Mouse (Mus musculus) embryonic facial prominence, embryonic 10.5 days (tissue): ENCODE measurements around the gene Ptpro. TPM values are rescaled to one million over a fixed set of nuclear protein-coding genes. Genes with fewer than 3 reads are reported as not detected.

ENCODE experiments used
- DNase-seq: peaks from one replicate; pipeline ENCODE4 v3.0.0-alpha.2; 2017; ENCODE audit warnings: low spot score
- H3K27ac ChIP-seq: fragments of 300-500 bp; sonication (generic); replicated peaks from 2 replicates; pipeline ENCODE4 v1.5.1; 2016; ENCODE audit warnings: mild to moderate bottlenecking
- H3K27me3 ChIP-seq: fragments of 300-500 bp; sonication (generic); replicated peaks from 2 replicates; pipeline ENCODE4 v1.6.1; 2016; ENCODE audit warnings: low read depth, mild to moderate bottlenecking; ENCODE audit not compliant: poor library complexity, severe bottlenecking
- H3K36me3 ChIP-seq: fragments of 300-500 bp; sonication (generic); replicated peaks from 2 replicates; pipeline ENCODE4 v1.6.1; 2016; ENCODE audit warnings: mild to moderate bottlenecking, moderate library complexity
- H3K4me1 ChIP-seq: fragments of 300-500 bp; sonication (generic); 2 replicates; pipeline ENCODE4 v1.6.1; 2016
- H3K4me3 ChIP-seq: fragments of 300-500 bp; sonication (generic); 2 replicates; pipeline ENCODE4 v1.5.1; 2016; ENCODE audit warnings: mild to moderate bottlenecking, moderate library complexity
- H3K9me3 ChIP-seq: fragments of 300-500 bp; sonication (generic); 2 replicates; pipeline ENCODE4 v1.6.1; 2016; ENCODE audit warnings: mild to moderate bottlenecking
- WGBS: fragments of 180-500 bp; shearing (Covaris S2); methylation state at CpG from one replicate; pipeline ENCODE4 v1.1.7; 2016; 5-methylcytosine and 5-hydroxymethylcytosine counted together
- polyA plus RNA-seq: library from polyadenylated mRNA; unstranded; fragments of >200 nt; fragmentation: Nextera tagmentation; extraction: Ambion mirVana; gene quantifications from 2 replicates; pipeline ENCODE4 v1.2.1, GENCODE M21; 2016

The Ptpro gene
- polyA plus RNA-seq, 1 experiment from 2014 or later, result 2.3 TPM

DNA sequence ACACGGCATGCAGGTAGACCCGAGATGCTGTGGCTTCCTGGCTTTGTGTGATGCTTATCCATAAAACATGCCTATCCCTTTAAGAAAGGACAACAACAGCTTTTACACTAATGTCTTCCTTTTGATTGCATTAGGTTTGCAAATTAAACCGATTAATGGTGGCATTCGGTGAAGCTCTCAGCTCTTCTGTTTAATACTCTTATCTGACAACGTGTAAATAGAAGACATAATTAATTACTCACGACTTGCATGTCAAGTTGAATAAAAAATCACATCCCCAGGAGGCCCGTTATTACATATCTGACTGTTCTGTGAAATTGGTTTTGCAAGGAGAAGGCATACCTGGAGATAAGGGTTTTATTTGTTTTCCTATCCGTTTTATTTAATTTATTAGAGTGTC is 15.9 kb downstream of the Ptpro start:
- Histone ChIP-seq H3K9me3 (no peaks in the 10 kb centered on the region), H3K27me3 (no peaks in the 10 kb centered on the region), H3K36me3 (no peaks in the 10 kb centered on the region), H3K4me1 (no peaks in the 10 kb centered on the region), H3K27ac (no peak overlapping the region), H3K4me3 (no peak overlapping the region)
- no peak for DNase-seq
- WGBS, result 88% methylated on average over 8 of the region's 8 CpGs

- H3K9me3 ChIP-seq, result no peaks in the 10 kb centered on the region
- H3K4me3 ChIP-seq, result no peak overlapping the region
Observed at GRCm38 (mm10) chr6:137268592-137268991, 16.5 kb downstream of the Ptpro start.

GRCm38 (mm10) chr6:137272513-137272912 is 20.4 kb downstream of the Ptpro start:
- Histone ChIP-seq H3K4me1 (no peaks in the 10 kb centered on the region), H3K36me3 (no peaks in the 10 kb centered on the region), H3K27ac (no peak overlapping the region), H3K9me3 (no peaks in the 10 kb centered on the region), H3K4me3 (no peak overlapping the region), H3K27me3 (no peaks in the 10 kb centered on the region)
- DNase-seq, result no peak
- WGBS, result 89% methylated on average over 8 of the region's 8 CpGs

More at GRCm38 (mm10) chr6:137268592-137268991, 16.5 kb downstream of the Ptpro start:
- no peak overlapping the region for H3K27ac ChIP-seq
- no peaks in the 10 kb centered on the region for H3K27me3 ChIP-seq
- 90% methylated on average over 10 of the region's 10 CpGs for WGBS
- H3K4me1 ChIP-seq, result no peaks in the 10 kb centered on the region
- no peaks in the 10 kb centered on the region for H3K36me3 ChIP-seq
- DNase-seq, result no peak

- 67% methylated on average over 12 of the region's 12 CpGs for WGBS
- Histone ChIP-seq H3K9me3 (no peaks in the 10 kb centered on the region), H3K4me1 (no peaks in the 10 kb centered on the region), H3K27ac (no peak overlapping the region), H3K36me3 (no peaks in the 10 kb centered on the region), H3K4me3 (no peak overlapping the region), H3K27me3 (no peaks in the 10 kb centered on the region)
- no peak for DNase-seq
Observed at GRCm38 (mm10) chr6:137277587-137277994, 25.5 kb downstream of the Ptpro start.

DNA sequence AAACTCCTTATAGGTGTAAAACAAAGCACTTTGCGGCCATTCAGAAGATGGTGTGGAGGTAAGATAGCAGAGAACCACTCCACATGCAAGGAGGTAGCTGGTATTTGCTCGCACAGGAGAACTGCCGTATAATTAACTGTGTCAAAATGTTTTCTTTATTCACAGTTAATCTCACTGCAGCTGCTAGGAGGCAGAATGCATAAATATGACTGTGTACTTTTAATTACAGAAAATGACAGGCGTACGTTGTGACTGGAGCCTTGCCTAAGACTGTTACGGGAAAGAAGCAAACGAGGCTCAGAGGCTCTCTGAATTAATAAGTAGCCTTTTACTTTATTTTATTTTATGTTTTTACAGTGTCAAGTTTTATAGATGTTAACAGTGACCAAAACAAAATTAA is 27.5 kb downstream of the Ptpro start:
- H3K9me3 ChIP-seq, result no peaks in the 10 kb centered on the region
- H3K36me3 ChIP-seq, result no peaks in the 10 kb centered on the region
- no peaks in the 10 kb centered on the region for H3K4me1 ChIP-seq
- WGBS, result 89% methylated on average over 7 of the region's 7 CpGs
- H3K27ac ChIP-seq, result no peak overlapping the region
- no peak overlapping the region for H3K4me3 ChIP-seq
- DNase-seq, result no peak
- H3K27me3 ChIP-seq, result no peaks in the 10 kb centered on the region

- no peaks in the 10 kb centered on the region for H3K36me3 ChIP-seq
- no peaks in the 10 kb centered on the region for H3K9me3 ChIP-seq
- no peaks in the 10 kb centered on the region for H3K27me3 ChIP-seq
- H3K27ac ChIP-seq, result no peak overlapping the region
- H3K4me1 ChIP-seq, result no peaks in the 10 kb centered on the region
- no peak for DNase-seq
- H3K4me3 ChIP-seq, result no peak overlapping the region
- 84% methylated on average over 6 of the region's 6 CpGs for WGBS
Observed at GRCm38 (mm10) chr6:137281541-137282049, 29.5 kb downstream of the Ptpro start.

DNA sequence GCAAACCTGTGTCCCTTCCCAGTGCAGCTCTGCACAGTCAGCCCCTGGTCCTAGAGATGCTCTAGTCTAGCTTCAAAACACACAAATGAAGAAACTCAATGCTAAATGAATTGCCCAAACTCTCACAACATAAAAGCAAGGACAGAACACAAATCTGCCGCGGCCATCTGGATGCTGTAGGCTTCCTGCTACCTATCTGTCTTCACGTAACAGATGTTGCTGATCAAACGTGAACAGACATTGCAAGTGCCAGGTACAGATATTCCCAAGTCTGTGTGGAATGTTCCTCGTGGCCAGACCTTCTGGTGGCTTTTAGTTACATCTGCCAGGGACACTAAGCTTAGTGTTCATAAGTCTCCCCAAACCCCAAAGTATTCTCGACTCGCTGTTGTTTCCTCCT is 29.9 kb downstream of the Ptpro start:
- Histone ChIP-seq H3K36me3 (no peaks in the 10 kb centered on the region), H3K4me1 (no peaks in the 10 kb centered on the region), H3K9me3 (no peaks in the 10 kb centered on the region), H3K27me3 (no peaks in the 10 kb centered on the region), H3K27ac (no peak overlapping the region), H3K4me3 (no peak overlapping the region)
- WGBS, result 82% methylated on average over 7 of the region's 7 CpGs
- DNase-seq, result no peak

GRCm38 (mm10) chr6:137286376-137286775 is 34.3 kb downstream of the Ptpro start:
- no peaks in the 10 kb centered on the region for H3K27me3 ChIP-seq
- DNase-seq, result no peak
- no peaks in the 10 kb centered on the region for H3K4me1 ChIP-seq
- H3K36me3 ChIP-seq, result no peaks in the 10 kb centered on the region
- no peaks in the 10 kb centered on the region for H3K9me3 ChIP-seq
- no peak overlapping the region for H3K27ac ChIP-seq
- WGBS, result 86% methylated on average over 6 of the region's 6 CpGs
- H3K4me3 ChIP-seq, result no peak overlapping the region

GRCm38 (mm10) chr6:137287788-137288187 is 35.7 kb downstream of the Ptpro start:
- H3K4me3 ChIP-seq, result no peak overlapping the region
- no peaks in the 10 kb centered on the region for H3K9me3 ChIP-seq
- H3K27ac ChIP-seq, result no peak overlapping the region
- 88% methylated on average over 7 of the region's 7 CpGs for WGBS
- H3K36me3 ChIP-seq, result no peaks in the 10 kb centered on the region
- H3K4me1 ChIP-seq, result no peaks in the 10 kb centered on the region
- no peak for DNase-seq
- no peaks in the 10 kb centered on the region for H3K27me3 ChIP-seq

DNA sequence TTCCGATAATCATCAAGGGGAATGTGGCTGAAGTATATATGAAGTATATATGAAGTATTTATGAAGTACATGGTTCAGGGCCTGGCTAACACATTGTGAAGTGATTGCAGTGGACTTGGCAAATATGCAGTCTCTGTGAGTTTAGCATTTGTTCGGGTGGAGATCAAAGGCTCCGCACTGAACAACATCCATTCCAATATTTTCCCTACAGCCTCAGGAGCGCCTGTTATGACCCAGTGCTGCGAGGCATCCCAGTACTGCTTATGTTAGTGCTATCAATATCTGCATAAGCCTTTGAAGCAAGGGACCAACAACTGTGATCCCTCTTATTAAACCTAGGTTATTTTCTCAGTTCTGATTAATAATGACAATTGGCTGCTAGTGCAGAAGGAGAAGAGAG is 36.1 kb downstream of the Ptpro start:
- no peak overlapping the region for H3K27ac ChIP-seq
- H3K4me3 ChIP-seq, result no peak overlapping the region
- DNase-seq, result no peak
- no peaks in the 10 kb centered on the region for H3K36me3 ChIP-seq
- no peaks in the 10 kb centered on the region for H3K9me3 ChIP-seq
- H3K27me3 ChIP-seq, result no peaks in the 10 kb centered on the region
- 91% methylated on average over 5 of the region's 5 CpGs for WGBS
- H3K4me1 ChIP-seq, result no peaks in the 10 kb centered on the region

GRCm38 (mm10) chr6:137292421-137292820 is 40.3 kb downstream of the Ptpro start:
- no peak overlapping the region for H3K4me3 ChIP-seq
- no peaks in the 10 kb centered on the region for H3K9me3 ChIP-seq
- H3K27ac ChIP-seq, result no peak overlapping the region
- peaks cover 19% of the 10 kb centered on the region for H3K4me1 ChIP-seq
- DNase-seq, result no peak
- no peaks in the 10 kb centered on the region for H3K36me3 ChIP-seq
- 76% methylated on average over 2 of the region's 2 CpGs for WGBS
- H3K27me3 ChIP-seq, result no peaks in the 10 kb centered on the region

DNA sequence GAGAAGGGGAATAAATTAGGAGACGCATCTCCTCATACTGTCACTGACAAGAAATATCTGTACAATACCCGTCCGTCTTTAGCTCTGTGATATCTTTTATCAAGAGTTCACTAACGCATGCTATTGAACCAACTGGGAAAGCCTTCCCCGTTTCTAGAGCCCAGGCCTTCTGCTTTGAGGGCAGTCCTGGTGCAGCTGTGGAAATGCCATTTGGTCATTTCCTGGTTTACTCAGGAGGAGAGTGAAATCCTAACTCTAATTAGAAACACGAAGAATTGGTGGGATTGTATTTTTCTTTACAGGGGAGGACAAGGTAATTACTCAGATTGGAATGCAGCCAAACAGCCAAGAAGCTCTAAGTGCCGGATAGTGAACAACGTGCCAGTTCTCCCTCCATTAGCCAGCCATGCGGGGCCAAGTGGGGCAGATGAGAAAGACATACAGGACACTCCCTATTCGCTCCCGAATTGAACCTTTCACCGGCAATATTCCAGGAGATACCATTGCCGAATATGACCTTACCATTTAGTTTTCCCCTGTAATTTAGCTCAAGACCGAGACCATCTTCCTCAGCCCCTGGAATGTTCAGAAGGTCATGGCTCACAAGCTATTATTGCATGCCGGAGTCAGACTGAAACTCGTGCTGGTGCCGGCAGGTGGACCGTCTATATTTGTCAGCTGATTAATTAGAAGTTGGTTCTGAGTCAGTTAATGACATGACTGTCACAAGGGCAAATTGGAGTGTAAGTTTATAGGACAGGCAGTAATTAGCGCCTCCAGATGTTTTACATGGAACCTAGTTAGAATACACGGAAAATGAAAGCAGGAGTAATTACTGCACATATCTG is 43.1 kb downstream of the Ptpro start:
- peak; percentile 37 for DNase-seq
- Histone ChIP-seq H3K4me3 (no peak overlapping the region), H3K27me3 (no peaks in the 10 kb centered on the region), H3K9me3 (no peaks in the 10 kb centered on the region), H3K4me1 (peaks cover 19% of the 10 kb centered on the region), H3K36me3 (no peaks in the 10 kb centered on the region), H3K27ac (no peak overlapping the region)
- 67% methylated on average over 20 of the region's 20 CpGs for WGBS

GRCm38 (mm10) chr6:137302561-137302960 is 50.4 kb downstream of the Ptpro start:
- 82% methylated on average over 4 of the region's 4 CpGs for WGBS
- no peak overlapping the region for H3K27ac ChIP-seq
- no peak for DNase-seq

More at GRCm38 (mm10) chr6:137302561-137302960, 50.4 kb downstream of the Ptpro start:
- Histone ChIP-seq H3K27me3 (no peaks in the 10 kb centered on the region), H3K9me3 (no peaks in the 10 kb centered on the region), H3K4me1 (no peaks in the 10 kb centered on the region), H3K36me3 (no peaks in the 10 kb centered on the region), H3K4me3 (no peak overlapping the region)
